Comparison of ENCODE assay signal across 9 mouse cellular contexts in the genomic region with DNA sequence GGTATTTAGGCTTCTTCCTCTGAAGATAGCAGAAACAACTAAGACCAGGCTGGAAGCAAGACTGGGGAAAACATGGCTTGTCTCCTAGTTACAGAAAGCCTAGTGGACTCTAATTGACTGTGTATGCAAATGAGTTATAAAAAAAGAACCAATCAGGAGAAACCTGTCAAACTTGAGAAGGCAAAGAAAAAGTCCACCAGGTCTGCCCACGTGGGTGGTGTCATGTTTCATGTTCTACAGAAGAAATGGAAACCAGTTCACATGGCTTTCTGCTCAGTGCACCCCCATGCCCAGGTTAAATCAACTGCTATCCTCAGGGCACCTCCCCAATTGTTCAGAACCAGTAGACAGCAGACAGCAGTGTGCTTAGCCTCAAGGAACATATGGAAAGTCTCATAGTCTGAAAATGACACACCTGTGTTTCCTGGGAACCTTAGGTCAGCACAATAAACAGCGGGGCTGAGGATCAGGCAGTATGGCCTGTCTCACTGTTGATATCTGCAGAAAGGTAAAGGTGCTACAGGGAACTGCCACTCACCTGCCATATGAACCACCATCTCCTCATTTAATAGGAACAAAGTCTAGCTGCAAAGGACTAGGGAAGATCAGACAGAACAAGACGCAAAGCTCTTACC. TPM values are rescaled to one million over a fixed set of nuclear protein-coding genes. Genes with fewer than 3 reads are reported as not detected.
DNase-seq lines count a peak whose midpoint lies in the region; ATAC-seq lines count a peak whose summit lies in the region.
"Had no signal": no experiment of that assay in that cellular context is flagged by ENCODE, and none has a peak within 500 bp of the region (broad histone marks: within the 10 kb centered on the region; RNA-seq: fewer than 3 reads in every experiment).

No protein-coding gene starts in this region.

- 0 out of 2 replicates have a peak, but pooled peaks cover 4% of the 10 kb centered on the region for H3K36me3 ChIP-seq in neural tube, embryonic 15.5 days
- H3K36me3 ChIP-seq in embryonic facial prominence, embryonic 11.5 days (replicated peaks; ENCODE audit: control insufficient read depth, insufficient read depth, low read depth, low read length) = no peaks in the 10 kb centered on the region
- no peaks in the 10 kb centered on the region for H3K36me3 ChIP-seq in neural tube, embryonic 11.5 days (ENCODE audit: control insufficient read depth, insufficient read depth, low read length)

- H3K4me2 ChIP-seq in neural tube, embryonic 15.5 days = no peak overlapping the region
- no peak overlapping the region for H3K4me2 ChIP-seq in embryonic facial prominence, embryonic 11.5 days (ENCODE audit: low read depth, low read length)
- H3K4me2 ChIP-seq in neural tube, embryonic 11.5 days (ENCODE audit: low read depth) = no peak overlapping the region

- no peaks in the 10 kb centered on the region for H3K27me3 ChIP-seq in neural tube, embryonic 15.5 days (replicated peaks)
- no peaks in the 10 kb centered on the region for H3K27me3 ChIP-seq in embryonic facial prominence, embryonic 11.5 days (ENCODE audit: control insufficient read depth, insufficient read depth, low read length)
- no peaks in the 10 kb centered on the region for H3K27me3 ChIP-seq in neural tube, embryonic 11.5 days (ENCODE audit: control insufficient read depth, insufficient read depth, low read length)

- no peak for ATAC-seq in neural tube, embryonic 15.5 days (ENCODE audit: low FRiP score)
- peak; percentile 64 for ATAC-seq in embryonic facial prominence, embryonic 11.5 days (replicated peaks; ENCODE audit: insufficient number of reproducible peaks, low FRiP score, low TSS enrichment, low read depth)
- no peak for ATAC-seq in neural tube, embryonic 11.5 days (ENCODE audit: insufficient read depth, low FRiP score, low TSS enrichment)

- H3K9me3 ChIP-seq in neural tube, embryonic 15.5 days (replicated peaks) = no peaks in the 10 kb centered on the region
- H3K9me3 ChIP-seq in embryonic facial prominence, embryonic 11.5 days (replicated peaks; ENCODE audit: control insufficient read depth, low read length) = no peaks in the 10 kb centered on the region
- H3K9me3 ChIP-seq in neural tube, embryonic 11.5 days (ENCODE audit: control insufficient read depth, low read length) = no peaks in the 10 kb centered on the region

- WGBS in neural tube, embryonic 15.5 days = 77% methylated on average over 3 of the region's 3 CpGs
- WGBS in embryonic facial prominence, embryonic 11.5 days = 60% methylated on average over 3 of the region's 3 CpGs
- 73% methylated on average over 3 of the region's 3 CpGs for WGBS in neural tube, embryonic 11.5 days

- DNase-seq in neural tube, embryonic 10.5 days (ENCODE audit: extremely low spot score, low spot score) = peak; percentile 26
- peak; percentile 86 for DNase-seq in embryonic facial prominence, embryonic 11.5 days (ENCODE audit: low spot score)
- peak; percentile 76 to 84 for DNase-seq in kidney, postnatal 25 days
- peak; percentile 28 for DNase-seq in neural tube, embryonic 11.5 days (ENCODE audit: low spot score)
- no peak for DNase-seq in adrenal gland, postnatal 4 days (ENCODE audit: low spot score in 2 of 2)
- no peak for DNase-seq in testis, postnatal 14 days (ENCODE audit: low spot score)
- no peak for DNase-seq in right cerebral cortex, postnatal 25 days
- DNase-seq: layer of hippocampus, postnatal 36 days had no signal

- no peak overlapping the region for H3K9ac ChIP-seq in neural tube, embryonic 15.5 days (replicated peaks)
- H3K9ac ChIP-seq in embryonic facial prominence, embryonic 11.5 days (replicated peaks; ENCODE audit: low read length) = no peak overlapping the region
- H3K9ac ChIP-seq in neural tube, embryonic 11.5 days (ENCODE audit: low read length) = no peak overlapping the region

- H3K27ac ChIP-seq in neural tube, embryonic 15.5 days (replicated peaks) = no peak overlapping the region
- H3K27ac ChIP-seq in embryonic facial prominence, embryonic 11.5 days (replicated peaks; ENCODE audit: low read depth, low read length) = no peak overlapping the region
- no peak overlapping the region for H3K27ac ChIP-seq in neural tube, embryonic 11.5 days (ENCODE audit: low read depth, low read length)

- H3K4me1 ChIP-seq in neural tube, embryonic 15.5 days = no peaks in the 10 kb centered on the region
- H3K4me1 ChIP-seq in embryonic facial prominence, embryonic 11.5 days (ENCODE audit: control insufficient read depth, insufficient read depth, low read length) = no peaks in the 10 kb centered on the region
- H3K4me1 ChIP-seq in neural tube, embryonic 11.5 days (ENCODE audit: control insufficient read depth, insufficient read depth, low read length) = no peaks in the 10 kb centered on the region

- no peak overlapping the region for H3K4me3 ChIP-seq in neural tube, embryonic 15.5 days (replicated peaks)
- no peak overlapping the region for H3K4me3 ChIP-seq in embryonic facial prominence, embryonic 11.5 days (ENCODE audit: low read depth, low read length)
- no peak overlapping the region for H3K4me3 ChIP-seq in neural tube, embryonic 11.5 days (ENCODE audit: low read depth, low read length)

RNA-seq across cellular contexts. Expression of a gene that starts 11.7 kb away (rescaled TPM):
- polyA plus RNA-seq in neural tube, embryonic 15.5 days (2015; fragmentation: Nextera tagmentation; extraction: Ambion mirVana) = 15.4 and 18.4 TPM in 2 replicates
- 6.7 and 8.9 TPM in 2 replicates for polyA plus RNA-seq in embryonic facial prominence, embryonic 11.5 days (2014; fragmentation: Nextera tagmentation; extraction: Ambion mirVana)
- polyA plus RNA-seq in neural tube, embryonic 11.5 days (2014; fragmentation: Nextera tagmentation; extraction: Ambion mirVana) = 16.4 and 18.3 TPM in 2 replicates
- 10 to 100 TPM; 17.0 to 24.6 TPM for total RNA-seq in adrenal gland, postnatal 4 days (2021)

RNA-seq across cellular contexts. Expression of a gene that starts 51.6 kb away (rescaled TPM):
- 41.7 and 51.5 TPM in 2 replicates for polyA plus RNA-seq in neural tube, embryonic 15.5 days (2015; fragmentation: Nextera tagmentation; extraction: Ambion mirVana)
- 11.0 TPM in 2 replicates for polyA plus RNA-seq in embryonic facial prominence, embryonic 11.5 days (2014; fragmentation: Nextera tagmentation; extraction: Ambion mirVana)
- polyA plus RNA-seq in neural tube, embryonic 11.5 days (2014; fragmentation: Nextera tagmentation; extraction: Ambion mirVana) = 13.4 and 15.0 TPM in 2 replicates
- total RNA-seq in adrenal gland, postnatal 4 days (2021) = 10 to 100 TPM; 12.9 to 17.8 TPM

Comparison
In these comparisons a context has a peak if more than half of its experiments do, and no peak if none do; other contexts are left out.
1. DNase-seq: peak in neural tube, embryonic 10.5 days (single experiment), embryonic facial prominence, embryonic 11.5 days (single experiment), kidney, postnatal 25 days (2 of 2) and neural tube, embryonic 11.5 days (single experiment); none in adrenal gland, postnatal 4 days (0 of 2), testis, postnatal 14 days (single experiment) and right cerebral cortex, postnatal 25 days (single experiment).